Mouse (Mus musculus) liver, postnatal 0 days (tissue): ENCODE results near the gene Entpd7.

Experiments
- CTCF ChIP-seq: sonication (generic); IDR thresholded peaks from 2 replicates; pipeline ENCODE4 v1.5.1; 2016; ENCODE audit warnings: antibody characterized with exemption, low read depth
- EP300 ChIP-seq: IDR thresholded peaks from 2 replicates; pipeline ENCODE4 v1.6.1; 2016; ENCODE audit warnings: antibody characterized with exemption, low read depth, mild to moderate bottlenecking

DNA sequence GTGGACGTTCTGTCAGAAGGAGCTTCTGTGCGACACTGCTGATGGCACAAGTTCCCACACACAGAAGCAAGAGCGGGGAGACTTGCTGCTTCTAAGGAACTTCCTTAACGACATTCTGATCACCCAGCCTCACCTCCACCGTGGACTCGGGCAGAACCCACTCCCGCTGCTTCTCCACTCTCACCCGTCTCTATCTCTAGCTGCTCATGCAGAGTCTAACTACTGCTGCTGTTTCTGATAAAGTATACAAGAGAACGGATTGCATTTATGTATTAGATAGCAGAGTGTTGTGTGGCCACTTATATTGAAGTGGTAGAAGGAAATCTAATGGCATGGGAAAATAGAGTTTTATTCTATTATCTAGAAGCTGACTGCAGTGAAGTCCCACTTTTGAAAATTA, 28.7 kb upstream of the Entpd7 start:
- TF ChIP-seq CTCF (no peak), EP300 (no peak)
